Mouse (Mus musculus) testis, postnatal 10 days (tissue): ENCODE measurements around the gene Elp1.

Experiments used
- DNase-seq: peaks from one replicate; pipeline ENCODE4 v3.0.0; 2021; ENCODE audit warnings: low spot score

The Elp1 gene

DNA sequence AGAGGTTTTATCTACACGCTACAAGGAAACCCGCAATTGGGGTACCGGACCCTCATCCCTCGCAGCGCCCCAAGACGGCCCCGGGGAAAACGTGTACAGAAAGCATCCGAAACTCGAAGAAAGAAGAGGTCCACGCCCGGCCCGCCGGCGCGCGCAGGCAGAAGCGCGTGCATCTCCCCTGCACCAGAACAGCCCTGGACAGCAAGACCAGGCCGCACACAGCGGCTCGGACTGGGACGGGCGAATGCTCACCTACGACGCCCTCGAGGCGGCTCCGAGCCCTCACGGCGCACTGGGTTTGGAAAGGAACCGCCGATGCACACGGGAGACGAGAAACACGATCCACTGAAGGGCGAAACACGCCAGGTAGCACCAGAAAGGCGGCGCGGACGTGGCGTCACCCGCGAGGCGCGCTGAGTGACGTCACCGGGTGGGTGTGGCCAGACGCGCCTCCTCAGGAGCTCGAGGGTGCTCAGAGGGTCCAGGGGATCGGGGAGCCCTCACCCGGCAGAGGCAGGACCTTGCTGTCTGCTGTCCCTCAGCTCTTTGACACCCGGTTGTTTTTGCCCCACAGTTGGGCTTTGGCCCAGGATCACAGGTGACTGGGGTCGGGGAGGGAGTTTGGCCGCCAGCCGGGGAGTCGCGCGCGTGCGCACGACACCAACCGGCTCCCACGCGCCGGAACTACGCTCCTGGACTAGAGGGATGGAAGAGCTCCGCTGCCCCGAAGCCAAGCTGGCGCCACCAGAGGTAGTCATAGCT, at the start of gene Elp1, which contains the start of gene Fam206a:
TSS of gene Elp1 (minus strand) at position 425 of the 762 bp plus-strand sequence.
TSS of gene Fam206a (plus strand) at position 439 of the 762 bp plus-strand sequence.
- DNase-seq = peak; percentile 99

- DNase-seq = no peak
Measured at GRCm38 (mm10) chr4:56850724-56851123, 48.6 kb upstream of the Elp1 start.

DNA sequence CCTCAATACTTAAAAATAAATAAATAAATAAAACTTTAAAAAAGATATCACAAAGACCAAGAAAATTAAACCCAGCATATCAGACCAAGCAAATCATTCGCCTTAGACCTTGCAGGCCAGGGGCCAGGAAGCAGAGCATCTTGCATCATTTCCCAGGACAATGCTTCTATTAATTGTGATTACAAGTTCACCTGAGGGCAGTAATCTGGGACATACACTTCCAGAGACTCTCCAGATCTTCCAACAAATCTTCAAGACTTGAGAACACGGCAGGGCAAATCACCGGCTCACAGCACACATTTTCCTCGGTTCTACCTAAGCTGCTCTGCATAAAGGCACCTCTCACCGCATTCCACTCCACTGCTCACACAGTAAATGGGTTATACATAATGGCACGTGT, 45.9 kb upstream of the Elp1 start:
- no peak for DNase-seq

DNA sequence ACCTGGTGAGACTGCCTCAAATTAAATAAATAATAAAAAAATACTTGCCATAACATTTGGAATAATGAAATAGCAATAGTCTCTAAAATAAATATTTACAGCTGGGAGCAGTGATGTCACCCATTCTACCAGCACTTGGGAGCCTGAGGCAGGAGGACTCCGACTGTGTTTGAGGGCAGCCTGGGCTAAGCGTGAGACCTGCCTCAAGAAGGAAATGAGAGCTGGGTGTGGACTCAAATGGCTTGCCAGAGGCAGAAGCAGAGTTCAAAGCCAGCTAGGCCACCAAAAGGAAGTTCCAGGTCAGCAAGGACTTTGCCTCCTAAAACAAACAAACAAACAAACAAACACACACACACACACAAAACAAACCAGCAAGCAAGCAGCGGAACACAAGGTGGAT, 45.3 kb upstream of the Elp1 start:
- no peak for DNase-seq

- DNase-seq = no peak
Measured at GRCm38 (mm10) chr4:56845896-56846533, 43.9 kb upstream of the Elp1 start.

GRCm38 (mm10) chr4:56844911-56845310, 42.8 kb upstream of the Elp1 start:
- DNase-seq = no peak

DNA sequence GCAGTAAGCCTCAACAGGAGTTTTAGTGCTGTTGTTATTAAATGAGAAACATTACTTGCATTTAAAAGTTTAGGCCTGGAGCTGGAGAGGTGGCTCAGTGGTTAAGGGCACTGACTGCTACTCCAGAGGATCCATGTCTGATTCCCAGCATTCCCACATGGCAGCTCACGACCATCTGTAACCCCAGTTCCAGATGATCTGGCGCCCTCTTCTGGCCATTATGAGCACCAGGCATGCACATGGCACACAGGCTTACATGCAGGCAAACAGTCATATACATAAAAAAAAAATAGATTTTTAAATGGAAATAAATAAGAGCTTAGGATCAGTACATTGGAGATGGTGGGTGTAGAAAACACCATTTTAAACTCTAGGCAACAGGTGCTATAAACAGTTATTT, 41.8 kb upstream of the Elp1 start:
- no peak for DNase-seq

- DNase-seq = no peak
Measured at GRCm38 (mm10) chr4:56842501-56842900, 40.4 kb upstream of the Elp1 start.

DNA sequence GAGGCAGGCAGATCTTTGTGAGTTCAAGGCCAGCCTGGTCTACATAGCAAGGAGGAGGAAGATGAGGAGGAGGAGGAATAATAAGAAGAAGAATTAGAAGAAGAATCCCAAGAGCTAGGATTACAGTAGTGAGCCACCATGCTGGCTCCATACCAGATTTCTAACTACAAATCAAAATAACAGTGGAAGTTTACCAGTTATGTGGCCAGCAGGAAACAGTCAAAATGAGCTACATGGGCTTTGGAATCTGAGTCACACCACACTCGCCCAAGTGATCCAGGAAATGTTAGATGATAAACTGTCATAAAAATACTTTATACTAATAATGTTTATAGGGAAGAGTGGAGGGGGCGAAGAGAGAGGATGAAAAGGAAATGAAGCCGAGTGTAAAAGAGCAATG, 38.2 kb upstream of the Elp1 start:
- DNase-seq = no peak

- DNase-seq = no peak
Measured at GRCm38 (mm10) chr4:56837661-56838060, 35.5 kb upstream of the Elp1 start.

GRCm38 (mm10) chr4:56831998-56832397, 29.9 kb upstream of the Elp1 start:
- no peak for DNase-seq

DNA sequence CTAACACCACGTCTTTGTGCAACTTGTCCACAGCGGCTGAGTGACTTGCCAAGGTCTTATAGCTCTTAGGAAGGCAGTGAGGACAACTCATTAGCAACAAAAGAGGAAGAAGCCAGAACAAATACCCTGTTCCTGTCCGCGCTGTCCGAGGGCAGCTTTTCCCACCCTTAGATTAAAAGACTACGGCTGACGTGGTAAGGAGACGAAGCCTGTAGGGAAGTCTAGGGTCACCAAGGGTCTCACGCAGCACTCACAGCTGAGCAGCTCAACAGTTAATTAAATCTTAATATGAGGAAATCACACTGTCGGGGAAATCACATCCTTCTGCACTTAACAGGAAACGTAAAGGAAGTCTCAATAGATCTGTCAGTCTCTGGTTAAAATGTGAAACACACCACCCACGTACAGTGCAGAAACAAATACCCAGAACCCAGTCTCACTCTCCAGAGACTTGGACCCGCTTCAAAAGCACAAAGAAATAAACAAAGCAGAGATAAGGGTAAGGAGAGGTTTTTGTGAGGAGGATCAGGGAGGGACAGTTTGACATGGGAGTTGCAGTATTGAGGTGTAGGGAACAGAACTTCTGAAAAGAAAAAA, 29.0 kb upstream of the Elp1 start:
- DNase-seq = no peak

DNA sequence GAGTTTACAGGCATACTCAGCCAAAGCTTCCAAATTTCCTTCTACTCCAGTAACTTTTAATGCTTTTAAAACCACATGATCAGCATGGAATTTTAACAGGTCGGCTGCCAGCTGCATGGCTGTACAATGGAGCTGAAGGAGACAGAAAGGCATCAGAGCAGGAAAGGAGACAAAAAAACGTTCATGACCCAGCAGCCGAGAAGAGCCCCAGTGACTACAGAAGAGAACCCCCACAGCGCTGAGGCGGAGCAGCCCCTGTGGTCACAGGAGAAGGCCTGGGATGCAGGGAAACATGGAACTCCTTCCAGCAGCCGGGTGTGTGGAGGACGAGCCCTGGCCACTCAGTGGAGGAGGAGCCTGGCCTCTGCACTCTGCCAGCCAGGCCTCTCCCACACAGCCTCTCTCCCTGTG, 27.4 kb upstream of the Elp1 start:
- peak; percentile 70 for DNase-seq

DNA sequence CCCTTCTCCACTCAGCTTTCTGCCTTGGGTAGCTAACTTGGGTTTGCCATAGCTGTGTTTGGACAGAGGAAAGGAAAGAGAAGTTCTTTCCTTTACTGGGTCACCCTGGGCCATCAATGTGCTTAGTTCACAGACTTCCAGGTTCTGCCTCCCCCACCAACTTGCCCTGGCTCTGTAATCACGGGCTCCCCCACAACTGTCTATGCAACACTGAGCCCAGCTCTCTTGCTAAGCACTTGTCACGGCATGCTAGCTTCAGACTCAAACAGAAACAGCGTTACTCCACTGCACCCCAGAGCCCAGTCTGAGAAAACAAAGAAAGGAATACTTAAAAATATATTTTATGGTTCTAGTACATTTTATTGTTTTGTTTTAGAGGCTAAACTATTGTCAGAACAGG, 26.8 kb upstream of the Elp1 start:
- no peak for DNase-seq

DNA sequence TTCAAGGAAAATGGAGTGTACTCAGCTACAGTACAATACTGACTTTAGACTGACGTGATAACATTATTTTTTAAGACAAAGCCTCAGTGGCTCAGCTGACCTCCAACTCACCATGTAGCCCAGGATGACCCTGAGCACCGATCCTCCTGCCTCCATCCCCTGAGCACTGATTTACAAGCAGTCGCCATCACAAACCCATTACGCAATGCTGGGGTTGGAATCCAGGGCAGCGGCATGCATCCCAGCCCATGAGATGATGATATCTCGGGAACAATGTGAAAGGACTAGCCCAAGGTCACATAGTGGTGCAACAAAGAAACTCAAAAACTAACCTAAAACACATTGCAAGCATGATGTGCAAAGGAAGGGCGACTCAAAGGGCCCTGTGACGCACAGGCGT, 22.1 kb upstream of the Elp1 start:
- no peak for DNase-seq

DNA sequence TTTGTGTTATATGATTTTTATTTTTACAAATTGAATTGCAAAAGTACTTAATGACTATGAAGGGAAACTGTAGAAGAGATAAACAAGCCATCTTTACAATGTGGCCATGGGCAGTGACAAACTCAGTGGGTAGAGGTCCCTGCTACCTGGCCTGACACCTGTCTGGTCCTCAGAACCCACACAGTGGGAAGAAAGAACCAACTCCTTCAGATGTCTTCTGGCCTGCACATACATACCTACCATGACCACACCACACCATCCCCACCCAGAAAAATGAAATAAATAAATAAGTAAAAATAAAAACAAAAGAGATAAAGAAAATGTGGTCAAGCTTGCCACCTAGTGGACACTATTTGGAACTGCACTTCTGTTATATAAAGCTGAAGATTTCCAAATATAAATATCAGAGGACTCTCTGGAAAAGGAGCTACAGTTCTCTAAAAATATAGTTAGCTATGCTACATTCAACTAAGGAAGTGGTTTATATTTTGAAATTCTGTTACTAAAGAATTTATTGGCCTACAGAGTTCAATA, 18.0 kb upstream of the Elp1 start:
- DNase-seq = no peak

DNA sequence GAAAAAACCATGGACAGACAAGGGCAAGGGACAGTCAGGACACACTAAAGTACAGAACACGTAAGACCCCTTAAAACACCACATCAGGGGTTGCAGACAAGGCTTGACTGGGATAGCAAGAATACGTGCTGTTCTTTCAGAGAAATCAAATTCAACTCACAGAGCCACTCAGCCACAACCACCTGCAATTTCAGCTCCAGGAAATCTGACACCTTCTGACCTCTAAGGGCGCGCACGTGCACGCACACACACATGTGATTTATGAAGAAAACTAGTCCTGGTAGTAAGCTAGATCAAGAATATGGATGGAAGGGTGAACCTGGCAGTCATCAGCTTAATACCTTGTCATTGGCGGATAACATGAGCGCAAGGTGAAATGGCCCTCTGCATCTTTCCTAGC, 13.0 kb upstream of the Elp1 start:
- no peak for DNase-seq

- no peak for DNase-seq
Measured at GRCm38 (mm10) chr4:56812096-56812495, 10.0 kb upstream of the Elp1 start.

DNA sequence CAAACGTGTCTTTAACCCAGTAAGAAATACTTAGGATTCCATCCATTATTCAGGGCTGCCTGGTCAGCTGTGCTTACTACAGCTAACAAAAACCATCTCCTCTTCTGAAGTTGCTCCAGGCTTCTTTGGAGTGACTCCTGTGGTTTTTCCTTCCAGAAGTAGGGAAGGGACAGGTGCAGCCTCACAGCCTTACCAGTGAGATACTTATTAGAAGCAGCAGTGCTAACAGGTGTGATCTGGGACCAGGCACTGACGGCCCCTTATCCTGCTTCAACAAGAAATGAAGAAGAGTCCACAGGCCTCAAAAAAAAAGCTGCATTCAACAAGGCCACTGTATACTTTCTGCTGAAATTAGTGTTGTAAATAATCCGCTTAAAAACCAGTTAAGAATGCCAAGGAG, 9.5 kb upstream of the Elp1 start:
- DNase-seq = no peak

DNA sequence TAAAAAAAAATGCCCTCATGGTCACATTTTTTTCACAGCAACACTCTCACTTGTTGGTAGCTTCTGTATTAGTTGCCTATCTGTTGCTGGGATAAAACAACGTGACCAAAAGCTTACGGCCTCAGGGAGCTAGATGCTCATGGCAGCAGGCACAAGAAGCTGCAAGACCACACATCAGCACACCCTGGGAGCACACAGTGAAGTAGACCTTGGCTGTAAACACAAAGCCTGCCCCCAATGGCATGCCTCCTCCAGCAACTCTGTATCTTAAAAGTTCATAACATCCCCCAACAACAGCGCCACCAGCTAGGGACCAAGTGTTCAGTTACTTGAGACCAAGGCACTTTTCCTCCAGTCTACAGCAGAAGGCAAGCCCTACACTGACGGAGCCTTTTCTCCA, 6.9 kb upstream of the Elp1 start:
- DNase-seq = no peak

GRCm38 (mm10) chr4:56802669-56803150, 579 bp upstream of the Elp1 start:
- no peak for DNase-seq

DNA sequence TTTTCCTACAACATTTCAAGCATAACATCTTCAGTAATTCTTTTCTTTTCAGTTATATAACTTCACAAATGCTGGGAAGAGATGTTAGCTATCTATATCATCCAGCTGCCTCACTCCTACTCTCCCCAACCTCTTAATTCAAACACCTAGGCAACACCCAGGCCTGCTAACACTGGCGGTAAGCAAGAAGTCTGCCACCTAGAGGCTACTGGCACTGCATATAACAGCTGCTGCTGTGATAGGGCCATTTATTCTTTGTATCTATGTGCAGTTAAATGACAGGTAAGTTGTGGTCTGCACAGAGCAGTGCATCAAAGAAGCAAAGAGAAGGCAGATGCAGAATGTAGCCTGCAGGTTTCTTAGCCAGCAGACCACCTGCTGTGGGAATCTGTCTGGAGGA, 10.8 kb downstream of the Elp1 start:
- no peak for DNase-seq

- no peak for DNase-seq
Measured at GRCm38 (mm10) chr4:56771065-56771464, 31.1 kb downstream of the Elp1 start.
